Mouse (Mus musculus) liver, embryonic 14.5 days (tissue): Measurements from ENCODE around the gene Akap9.

Source experiments
- CTCF ChIP-seq: IDR thresholded peaks from 2 replicates; pipeline ENCODE4 v1.5.1; 2016; ENCODE audit warnings: antibody characterized with exemption, low read depth, control low read depth
- EP300 ChIP-seq: IDR thresholded peaks from 2 replicates; pipeline ENCODE4 v1.6.1; 2016; ENCODE audit warnings: antibody characterized with exemption, low read depth

GRCm38 (mm10) chr5:3974896-3975295 lies 47.0 kb downstream of the Akap9 start:
- no peak for TF ChIP-seq CTCF
- TF ChIP-seq EP300, result no peak
